Mouse (Mus musculus): ENCODE results near the gene Stox1. TPM values are rescaled to one million over a fixed set of nuclear protein-coding genes. Genes with fewer than 3 reads are reported as not detected.
A peak's percentile ranks its signal among the peaks of the same experiment; 100 is the strongest.

Gene Stox1
- not detected for polyA plus RNA-seq (2012; fragmentation: generic; extraction: Trizol)
- long read RNA-seq, experiment 1 = 0 reads
- long read RNA-seq, experiment 2 = 0 reads

GRCm38 (mm10) chr10:62725771-62726687 is at the start of gene Stox1:
TSS of gene Stox1 (minus strand) at chr10:62726128.
- peak within 1 kb of the TSS; percentile 70 for H3ac ChIP-seq (ENCODE audit: control insufficient read depth, insufficient read length, low read depth)
- H3K4me3 ChIP-seq (ENCODE audit: insufficient read depth, poor library complexity, severe bottlenecking) = peak within 1 kb of the TSS; percentile 25
- H3K79me2 ChIP-seq (ENCODE audit: control insufficient read depth, insufficient read depth) = no peaks in the 10 kb centered on the region
- no peak for TF ChIP-seq USF1 (IDR thresholded peaks at IDR 0.05; ENCODE audit: low read depth)
- TF ChIP-seq FOSL1 (IDR thresholded peaks at IDR 0.05; ENCODE audit: insufficient read depth, low read length, poor library complexity, severe bottlenecking) = no peak
- TF ChIP-seq CTCF (IDR thresholded peaks at IDR 0.05; ENCODE audit: control insufficient read depth, insufficient read depth, insufficient read length) = peak; percentile 92
- TF ChIP-seq MYOG (IDR thresholded peaks at IDR 0.05; ENCODE audit: control insufficient read depth, extremely low read depth, insufficient read length) = no peak
- H3K36me3 ChIP-seq (ENCODE audit: control insufficient read depth, insufficient read depth) = no peaks in the 10 kb centered on the region
- H3K27me3 ChIP-seq (ENCODE audit: control insufficient read depth, insufficient read depth, insufficient read length) = peaks cover 29% of the 10 kb centered on the region
- no peaks in the 10 kb centered on the region for H3K79me3 ChIP-seq (ENCODE audit: low read depth)

- Histone ChIP-seq H3ac (ENCODE audit: control insufficient read depth, insufficient read length, low read depth) (no peak overlapping the region), H3K4me3 (ENCODE audit: insufficient read depth, poor library complexity, severe bottlenecking) (no peak overlapping the region), H3K36me3 (ENCODE audit: control insufficient read depth, insufficient read depth) (peaks cover 100% of the 10 kb centered on the region), H3K27me3 (ENCODE audit: control insufficient read depth, insufficient read depth, insufficient read length) (no peaks in the 10 kb centered on the region), H3K79me2 (ENCODE audit: control insufficient read depth, insufficient read depth) (no peaks in the 10 kb centered on the region), H3K79me3 (ENCODE audit: low read depth) (no peaks in the 10 kb centered on the region)
- TF ChIP-seq CTCF (IDR thresholded peaks at IDR 0.05; ENCODE audit: control insufficient read depth, insufficient read depth, insufficient read length) (no peak), CEBPB (IDR thresholded peaks at IDR 0.05; ENCODE audit: low read depth) (no peak), MYOG (IDR thresholded peaks at IDR 0.05; ENCODE audit: control insufficient read depth, extremely low read depth, insufficient read length) (no peak), USF1 (IDR thresholded peaks at IDR 0.05; ENCODE audit: low read depth) (no peak), MAX (IDR thresholded peaks at IDR 0.05) (no peak), MYOD1 (IDR thresholded peaks at IDR 0.05; ENCODE audit: control insufficient read depth, insufficient read length, low read depth) (no peak), FOSL1 (IDR thresholded peaks at IDR 0.05; ENCODE audit: insufficient read depth, low read length, poor library complexity, severe bottlenecking) (no peak)
These were observed 24.9 kb upstream of the Stox1 start for GRCm38 (mm10) chr10:62750781-62751180.

- H3K79me2 ChIP-seq (ENCODE audit: control insufficient read depth, insufficient read depth) = no peaks in the 10 kb centered on the region
- no peak overlapping the region for H3ac ChIP-seq (ENCODE audit: control insufficient read depth, insufficient read length, low read depth)
- H3K4me3 ChIP-seq (ENCODE audit: insufficient read depth, poor library complexity, severe bottlenecking) = no peak overlapping the region
- H3K27me3 ChIP-seq (ENCODE audit: control insufficient read depth, insufficient read depth, insufficient read length) = no peaks in the 10 kb centered on the region
- TF ChIP-seq CEBPB (IDR thresholded peaks at IDR 0.05; ENCODE audit: low read depth) (no peak), MAX (IDR thresholded peaks at IDR 0.05) (no peak), USF1 (IDR thresholded peaks at IDR 0.05; ENCODE audit: low read depth) (no peak), MYOG (IDR thresholded peaks at IDR 0.05; ENCODE audit: control insufficient read depth, extremely low read depth, insufficient read length) (no peak), FOSL1 (IDR thresholded peaks at IDR 0.05; ENCODE audit: insufficient read depth, low read length, poor library complexity, severe bottlenecking) (no peak), CTCF (IDR thresholded peaks at IDR 0.05; ENCODE audit: control insufficient read depth, insufficient read depth, insufficient read length) (no peak), MYOD1 (IDR thresholded peaks at IDR 0.05; ENCODE audit: control insufficient read depth, insufficient read length, low read depth) (no peak)
- H3K79me3 ChIP-seq (ENCODE audit: low read depth) = no peaks in the 10 kb centered on the region
- H3K36me3 ChIP-seq (ENCODE audit: control insufficient read depth, insufficient read depth) = peaks cover 57% of the 10 kb centered on the region
These were observed 14.2 kb upstream of the Stox1 start for GRCm38 (mm10) chr10:62739961-62740737.

- Histone ChIP-seq H3K36me3 (ENCODE audit: control insufficient read depth, insufficient read depth) (peaks cover 28% of the 10 kb centered on the region), H3K27me3 (ENCODE audit: control insufficient read depth, insufficient read depth, insufficient read length) (no peaks in the 10 kb centered on the region), H3K79me3 (ENCODE audit: low read depth) (no peaks in the 10 kb centered on the region), H3K4me3 (ENCODE audit: insufficient read depth, poor library complexity, severe bottlenecking) (no peak overlapping the region), H3ac (ENCODE audit: control insufficient read depth, insufficient read length, low read depth) (no peak overlapping the region), H3K79me2 (ENCODE audit: control insufficient read depth, insufficient read depth) (no peaks in the 10 kb centered on the region)
- TF ChIP-seq FOSL1 (IDR thresholded peaks at IDR 0.05; ENCODE audit: insufficient read depth, low read length, poor library complexity, severe bottlenecking) = no peak
- no peak for TF ChIP-seq MAX (IDR thresholded peaks at IDR 0.05)
- TF ChIP-seq USF1 (IDR thresholded peaks at IDR 0.05; ENCODE audit: low read depth) = no peak
- no peak for TF ChIP-seq CTCF (IDR thresholded peaks at IDR 0.05; ENCODE audit: control insufficient read depth, insufficient read depth, insufficient read length)
These were observed 11.2 kb upstream of the Stox1 start for GRCm38 (mm10) chr10:62736965-62737688.

GRCm38 (mm10) chr10:62730826-62731225 is 4.9 kb upstream of the Stox1 start:
- no peak overlapping the region for H3K4me3 ChIP-seq (ENCODE audit: insufficient read depth, poor library complexity, severe bottlenecking)

More at GRCm38 (mm10) chr10:62730826-62731225, 4.9 kb upstream of the Stox1 start:
- Histone ChIP-seq H3K36me3 (ENCODE audit: control insufficient read depth, insufficient read depth) (no peaks in the 10 kb centered on the region), H3K79me3 (ENCODE audit: low read depth) (no peaks in the 10 kb centered on the region), H3ac (ENCODE audit: control insufficient read depth, insufficient read length, low read depth) (no peak overlapping the region), H3K79me2 (ENCODE audit: control insufficient read depth, insufficient read depth) (no peaks in the 10 kb centered on the region), H3K27me3 (ENCODE audit: control insufficient read depth, insufficient read depth, insufficient read length) (peaks cover 3% of the 10 kb centered on the region)
- TF ChIP-seq USF1 (IDR thresholded peaks at IDR 0.05; ENCODE audit: low read depth) (no peak), CEBPB (IDR thresholded peaks at IDR 0.05; ENCODE audit: low read depth) (no peak), MAX (IDR thresholded peaks at IDR 0.05) (no peak), CTCF (IDR thresholded peaks at IDR 0.05; ENCODE audit: control insufficient read depth, insufficient read depth, insufficient read length) (no peak), FOSL1 (IDR thresholded peaks at IDR 0.05; ENCODE audit: insufficient read depth, low read length, poor library complexity, severe bottlenecking) (no peak), MYOD1 (IDR thresholded peaks at IDR 0.05; ENCODE audit: control insufficient read depth, insufficient read length, low read depth) (no peak), MYOG (IDR thresholded peaks at IDR 0.05; ENCODE audit: control insufficient read depth, extremely low read depth, insufficient read length) (no peak)
